8 mouse cellular contexts compared by ENCODE assay signal in genomic region chr11:16800507-16800906, GRCm38 (mm10). TPM values are rescaled to one million over a fixed set of nuclear protein-coding genes. Genes with fewer than 3 reads are reported as not detected.
DNase-seq lines count a peak whose midpoint lies in the region; ATAC-seq and TF ChIP-seq lines count a peak whose summit lies in the region.

No protein-coding gene starts in this region.

- H3K4me3 ChIP-seq in lung, adult 2 months (replicated peaks; ENCODE audit: extremely low read depth, low read depth, low read length) = no peak overlapping the region
- H3K4me3 ChIP-seq in midbrain, embryonic 16.5 days (ENCODE audit: low read depth, low read length) = no peak overlapping the region

- intact Hi-C loops in heart, postnatal 25 days (cut with DNase I) = no loop called here

- H3K4me1 ChIP-seq in lung, adult 2 months (ENCODE audit: control insufficient read depth, insufficient read depth, low read length) = peaks cover 2% of the 10 kb centered on the region; the same call in 1 of the 2 replicates
- no peaks in the 10 kb centered on the region for H3K4me1 ChIP-seq in midbrain, embryonic 16.5 days (ENCODE audit: control insufficient read depth, insufficient read depth, low read length)

- no peak overlapping the region for H3K4me2 ChIP-seq in midbrain, embryonic 16.5 days (ENCODE audit: low read length)

- no peaks in the 10 kb centered on the region for H3K9me3 ChIP-seq in midbrain, embryonic 16.5 days (replicated peaks; ENCODE audit: control insufficient read depth, low read length, poor library complexity, severe bottlenecking)

- H3K36me3 ChIP-seq in midbrain, embryonic 16.5 days (ENCODE audit: control insufficient read depth, insufficient read depth, low read length) = no peaks in the 10 kb centered on the region

- WGBS in lung, adult 2 months = 32% methylated on average over 6 of the region's 6 CpGs
- WGBS in midbrain, embryonic 16.5 days = 86% methylated on average over 6 of the region's 6 CpGs

- DNase-seq in ovary, adult 18-20 months (ENCODE audit: low spot score) = peak; percentile 86
- no peak for DNase-seq in ovary, postnatal 10 days (ENCODE audit: low spot score)
- peak; percentile 71 for DNase-seq in heart, postnatal 25 days (ENCODE audit: low spot score)
- peak; percentile 53 for DNase-seq in lung, adult 2 months
- peak; percentile 73 to 83 for DNase-seq in urinary bladder, postnatal 36 days (ENCODE audit: low spot score in 2 of 2)
- no peak for DNase-seq in cerebellum, postnatal 36 days
- no peak for DNase-seq in embryo, embryonic 10 days (ENCODE audit: low spot score)

- TF ChIP-seq CTCF in lung, adult 2 months (IDR thresholded peaks at IDR 0.05; ENCODE audit: insufficient read depth, low read length) = no peak

- no peak for ATAC-seq in midbrain, embryonic 16.5 days

- no peaks in the 10 kb centered on the region for H3K27me3 ChIP-seq in midbrain, embryonic 16.5 days (ENCODE audit: control insufficient read depth, insufficient read depth, low read depth, low read length)

- no peak for TF ChIP-seq POLR2A in lung, adult 2 months (IDR thresholded peaks at IDR 0.05; ENCODE audit: borderline replicate concordance, extremely low read depth, low read depth, low read length)

- H3K27ac ChIP-seq in midbrain, embryonic 16.5 days (ENCODE audit: low read length) = no peak overlapping the region

- no peak overlapping the region for H3K9ac ChIP-seq in midbrain, embryonic 16.5 days (ENCODE audit: low read depth, low read length)

RNA-seq across cellular contexts. Expression of gene Egfr, which starts 48.5 kb away (rescaled TPM):
- 1 to 10 TPM; 7.6 to 7.7 TPM for total RNA-seq in heart, postnatal 25 days (2021)
- polyA plus RNA-seq in lung, adult 2 months (2012; rRNA removed) = 25.7 and 34.7 TPM in 2 replicates
- 4.0 and 8.3 TPM in 2 replicates for polyA plus RNA-seq in midbrain, embryonic 16.5 days (2015; fragmentation: Nextera tagmentation; extraction: Ambion mirVana)

Comparison
In these comparisons a context has a peak if more than half of its experiments do, and no peak if none do; other contexts are left out.
1. DNase-seq: peak in ovary, adult 18-20 months (single experiment), heart, postnatal 25 days (single experiment), lung, adult 2 months (single experiment) and urinary bladder, postnatal 36 days (2 of 2); none in ovary, postnatal 10 days (single experiment), cerebellum, postnatal 36 days (0 of 2) and embryo, embryonic 10 days (single experiment).